Mouse (Mus musculus): ENCODE measurements around the gene C1qtnf6. TPM values are rescaled to one million over a fixed set of nuclear protein-coding genes. Genes with fewer than 3 reads are reported as not detected.
A peak's percentile ranks its signal among the peaks of the same experiment; 100 is the strongest.

C1qtnf6 gene
- 22.9 and 23.6 TPM in 2 replicates for polyA plus RNA-seq (2012; rRNA removed)

GRCm38 (mm10) chr15:78530671-78531450 lies at the start of gene C1qtnf6:
Gene C1qtnf6 (minus strand): TSS chr15:78531416.
- H3K27ac ChIP-seq (ENCODE audit: insufficient read depth, low read length) = peak within 1 kb of the TSS; percentile 74
- H3K4me1 ChIP-seq (ENCODE audit: control insufficient read depth, insufficient read depth, insufficient read length) = peaks cover 7% of the 10 kb centered on the region; the same call in 1 of the 2 replicates
- no peak for DNase-seq (ENCODE audit: low read depth in 1 of 2, low spot score in 2 of 2)
- no peak for TF ChIP-seq POLR2A (IDR thresholded peaks at IDR 0.05; ENCODE audit: low read depth, low read length)
- no peak for TF ChIP-seq CTCF (IDR thresholded peaks at IDR 0.05; ENCODE audit: extremely low read depth, insufficient read depth, insufficient read length, insufficient replicate concordance)
- 86% methylated on average over 17 of the region's 17 CpGs for WGBS
- no peaks in the 10 kb centered on the region for H3K27me3 ChIP-seq (ENCODE audit: control insufficient read depth, insufficient read depth, low read length)
- no peaks in the 10 kb centered on the region for H3K36me3 ChIP-seq (ENCODE audit: control insufficient read depth, insufficient read depth, low read length)
- H3K4me3 ChIP-seq (ENCODE audit: extremely low read depth, insufficient read depth, insufficient read length) = peak within 1 kb of the TSS; percentile 57

GRCm38 (mm10) chr15:78576284-78576810 lies 45.1 kb upstream of the C1qtnf6 start:
- no peak for TF ChIP-seq CTCF (IDR thresholded peaks at IDR 0.05; ENCODE audit: extremely low read depth, insufficient read depth, insufficient read length, insufficient replicate concordance)
- TF ChIP-seq POLR2A (IDR thresholded peaks at IDR 0.05; ENCODE audit: low read depth, low read length) = no peak
- Histone ChIP-seq H3K4me3 (ENCODE audit: extremely low read depth, insufficient read depth, insufficient read length) (no peak overlapping the region), H3K27me3 (ENCODE audit: control insufficient read depth, insufficient read depth, low read length) (no peaks in the 10 kb centered on the region), H3K4me1 (ENCODE audit: control insufficient read depth, insufficient read depth, insufficient read length) (peaks cover 38% of the 10 kb centered on the region), H3K36me3 (ENCODE audit: control insufficient read depth, insufficient read depth, low read length) (no peaks in the 10 kb centered on the region), H3K27ac (ENCODE audit: insufficient read depth, low read length) (no peak overlapping the region)
- 67% methylated on average over 4 of the region's 4 CpGs for WGBS
- DNase-seq (ENCODE audit: low read depth in 1 of 2, low spot score in 2 of 2) = no peak

- TF ChIP-seq CTCF (IDR thresholded peaks at IDR 0.05; ENCODE audit: extremely low read depth, insufficient read depth, insufficient read length, insufficient replicate concordance) (no peak), POLR2A (IDR thresholded peaks at IDR 0.05; ENCODE audit: low read depth, low read length) (peak; percentile 95)
- 5% methylated on average over 8 of the region's 8 CpGs for WGBS
- Histone ChIP-seq H3K27me3 (ENCODE audit: control insufficient read depth, insufficient read depth, low read length) (no peaks in the 10 kb centered on the region), H3K4me1 (ENCODE audit: control insufficient read depth, insufficient read depth, insufficient read length) (peaks cover 53% of the 10 kb centered on the region), H3K36me3 (ENCODE audit: control insufficient read depth, insufficient read depth, low read length) (peaks cover 28% of the 10 kb centered on the region), H3K4me3 (ENCODE audit: extremely low read depth, insufficient read depth, insufficient read length) (peak within 1 kb of the TSS; percentile 96), H3K27ac (ENCODE audit: insufficient read depth, low read length) (peak within 1 kb of the TSS; percentile 97)
- peak; percentile 66 to 87 for DNase-seq (ENCODE audit: low read depth in 1 of 2, low spot score in 2 of 2)
Observed at GRCm38 (mm10) chr15:78572658-78573397, 41.6 kb upstream of the C1qtnf6 start, which contains the start of gene Rac2. Gene Rac2 (minus strand): TSS chr15:78572783.

- peaks cover 34% of the 10 kb centered on the region for H3K36me3 ChIP-seq (ENCODE audit: control insufficient read depth, insufficient read depth, low read length)
- peaks cover 53% of the 10 kb centered on the region for H3K4me1 ChIP-seq (ENCODE audit: control insufficient read depth, insufficient read depth, insufficient read length)
- no peaks in the 10 kb centered on the region for H3K27me3 ChIP-seq (ENCODE audit: control insufficient read depth, insufficient read depth, low read length)
- DNase-seq (ENCODE audit: low read depth in 1 of 2, low spot score in 2 of 2) = no peak
- peak overlapping the region; percentile 97 for H3K27ac ChIP-seq (ENCODE audit: insufficient read depth, low read length)
- TF ChIP-seq POLR2A (IDR thresholded peaks at IDR 0.05; ENCODE audit: low read depth, low read length) (no peak), CTCF (IDR thresholded peaks at IDR 0.05; ENCODE audit: extremely low read depth, insufficient read depth, insufficient read length, insufficient replicate concordance) (no peak)
- peak overlapping the region; percentile 96 for H3K4me3 ChIP-seq (ENCODE audit: extremely low read depth, insufficient read depth, insufficient read length)
- 5% methylated on average over 5 of the region's 5 CpGs for WGBS
Observed at GRCm38 (mm10) chr15:78572270-78572600, 41.0 kb upstream of the C1qtnf6 start.

- Histone ChIP-seq H3K27me3 (ENCODE audit: control insufficient read depth, insufficient read depth, low read length) (no peaks in the 10 kb centered on the region), H3K27ac (ENCODE audit: insufficient read depth, low read length) (peak overlapping the region; percentile 97), H3K4me1 (ENCODE audit: control insufficient read depth, insufficient read depth, insufficient read length) (peaks cover 56% of the 10 kb centered on the region), H3K36me3 (ENCODE audit: control insufficient read depth, insufficient read depth, low read length) (peaks cover 37% of the 10 kb centered on the region), H3K4me3 (ENCODE audit: extremely low read depth, insufficient read depth, insufficient read length) (peak overlapping the region; percentile 96)
- peak; percentile 65 to 88 for DNase-seq (ENCODE audit: low read depth in 1 of 2, low spot score in 2 of 2)
- TF ChIP-seq POLR2A (IDR thresholded peaks at IDR 0.05; ENCODE audit: low read depth, low read length) (peak; percentile 99), CTCF (IDR thresholded peaks at IDR 0.05; ENCODE audit: extremely low read depth, insufficient read depth, insufficient read length, insufficient replicate concordance) (no peak)
- 3% methylated on average over 16 of the region's 16 CpGs for WGBS
Observed at GRCm38 (mm10) chr15:78571554-78572269, 40.5 kb upstream of the C1qtnf6 start.

- Histone ChIP-seq H3K27ac (ENCODE audit: insufficient read depth, low read length) (peak overlapping the region; percentile 2; the same call in 1 of the 2 replicates), H3K27me3 (ENCODE audit: control insufficient read depth, insufficient read depth, low read length) (no peaks in the 10 kb centered on the region), H3K4me1 (ENCODE audit: control insufficient read depth, insufficient read depth, insufficient read length) (peaks cover 52% of the 10 kb centered on the region), H3K4me3 (ENCODE audit: extremely low read depth, insufficient read depth, insufficient read length) (no peak overlapping the region), H3K36me3 (ENCODE audit: control insufficient read depth, insufficient read depth, low read length) (peaks cover 46% of the 10 kb centered on the region)
- TF ChIP-seq POLR2A (IDR thresholded peaks at IDR 0.05; ENCODE audit: low read depth, low read length) (no peak), CTCF (IDR thresholded peaks at IDR 0.05; ENCODE audit: extremely low read depth, insufficient read depth, insufficient read length, insufficient replicate concordance) (no peak)
- no peak for DNase-seq (ENCODE audit: low read depth in 1 of 2, low spot score in 2 of 2)
- WGBS = 71% methylated on average over 5 of the region's 5 CpGs
Observed at GRCm38 (mm10) chr15:78570170-78570569, 39.0 kb upstream of the C1qtnf6 start.

Measured in spleen, adult 2 months (tissue).